In the genomic region with DNA sequence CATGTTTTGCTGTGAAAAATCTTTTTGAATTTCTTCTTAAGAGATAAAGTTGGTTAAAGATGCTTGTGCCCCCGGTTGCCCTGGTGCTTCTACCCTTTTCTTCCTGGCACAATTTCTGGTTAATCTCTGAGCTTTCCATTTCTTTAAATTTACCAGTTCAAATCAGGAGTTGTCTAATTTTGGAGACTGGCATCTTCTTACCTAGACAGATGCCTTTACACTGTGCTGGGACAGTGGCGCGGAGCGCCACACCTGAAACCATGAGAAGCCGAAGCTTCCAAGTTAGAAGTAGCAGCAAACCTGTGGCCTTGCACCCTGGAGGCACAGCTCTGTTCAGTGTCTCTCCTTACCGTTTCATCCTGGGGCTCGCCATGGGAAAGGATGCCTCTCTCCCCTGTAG, we compare ENCODE assay signal across 8 mouse cellular contexts. TPM values are rescaled to one million over a fixed set of nuclear protein-coding genes. Genes with fewer than 3 reads are reported as not detected.
DNase-seq lines count a peak whose midpoint lies in the region; ATAC-seq and TF ChIP-seq lines count a peak whose summit lies in the region.

No protein-coding gene starts in this region.

- no peak for TF ChIP-seq CTCF in left cerebral cortex, adult 2 months (IDR thresholded peaks at IDR 0.05)
- no peak for TF ChIP-seq CTCF in small intestine, adult 2 months (IDR thresholded peaks at IDR 0.05; ENCODE audit: extremely low read depth, insufficient read length, insufficient replicate concordance, low read depth, low read length)

- peak overlapping the region; percentile 42 for H3K9ac ChIP-seq in forebrain, embryonic 12.5 days
- peak overlapping the region; percentile 47; the same call in 1 of the 2 replicates for H3K9ac ChIP-seq in limb, embryonic 12.5 days (replicated peaks)

- no peak for ATAC-seq in forebrain, embryonic 12.5 days (ENCODE audit: low FRiP score)
- ATAC-seq in limb, embryonic 12.5 days (ENCODE audit: insufficient number of reproducible peaks, insufficient read depth, low FRiP score, low TSS enrichment, low read depth): no peak
- no peak for ATAC-seq in erythroid progenitor cell, adult 5-6 weeks (replicated peaks; ENCODE audit: low FRiP score, poor library complexity, severe bottlenecking)

- intact Hi-C loops in left cerebral cortex, adult 2 months (cut with DNase I): no loop called here
- intact Hi-C loops in left cerebral cortex, postnatal 4 days (cut with DNase I): loop anchor here (10.0 kb wide), 1 partner anchor 134 kb away; no protein-coding TSS in a partner anchor

- H3K4me3 ChIP-seq in left cerebral cortex, adult 2 months: peak overlapping the region; percentile 43
- peak overlapping the region; percentile 28 for H3K4me3 ChIP-seq in forebrain, embryonic 12.5 days (replicated peaks)
- peak overlapping the region; percentile 40 for H3K4me3 ChIP-seq in limb, embryonic 12.5 days (replicated peaks)
- H3K4me3 ChIP-seq in small intestine, adult 2 months (ENCODE audit: low read depth, low read length): peak overlapping the region; percentile 51; the same call in 1 of the 2 replicates

- no peaks in the 10 kb centered on the region for H3K36me3 ChIP-seq in forebrain, embryonic 12.5 days (replicated peaks)
- no peaks in the 10 kb centered on the region for H3K36me3 ChIP-seq in limb, embryonic 12.5 days
- H3K36me3 ChIP-seq in small intestine, adult 2 months (ENCODE audit: control insufficient read depth, insufficient read depth, low read length): no peaks in the 10 kb centered on the region

- H3K4me1 ChIP-seq in forebrain, embryonic 12.5 days: peaks cover 18% of the 10 kb centered on the region
- H3K4me1 ChIP-seq in limb, embryonic 12.5 days (replicated peaks): peaks cover 34% of the 10 kb centered on the region
- peaks cover 9% of the 10 kb centered on the region; the same call in 1 of the 2 replicates for H3K4me1 ChIP-seq in small intestine, adult 2 months (ENCODE audit: control insufficient read depth, insufficient read depth, insufficient read length, low read length)

- no peak for DNase-seq in left cerebral cortex, adult 2 months (ENCODE audit: extremely low spot score in 1 of 2, low spot score in 2 of 2)
- DNase-seq in left cerebral cortex, postnatal 4 days: no peak
- no peak for DNase-seq in urinary bladder, postnatal 10 days (ENCODE audit: low spot score)
- no peak for DNase-seq in right cerebral cortex, adult 2 months (ENCODE audit: low spot score in 2 of 2)

- 26% methylated on average over 7 of the region's 7 CpGs for WGBS in forebrain, embryonic 12.5 days
- WGBS in limb, embryonic 12.5 days: 23% methylated on average over 7 of the region's 7 CpGs
- WGBS in small intestine, adult 2 months: 50% methylated on average over 7 of the region's 7 CpGs

- H3K27me3 ChIP-seq in forebrain, embryonic 12.5 days: peaks cover 21% of the 10 kb centered on the region
- peaks cover 22% of the 10 kb centered on the region for H3K27me3 ChIP-seq in limb, embryonic 12.5 days
- peaks cover 11% of the 10 kb centered on the region for H3K27me3 ChIP-seq in small intestine, adult 2 months (ENCODE audit: control insufficient read depth, insufficient read depth, low read length)

- no peaks in the 10 kb centered on the region for H3K9me3 ChIP-seq in forebrain, embryonic 12.5 days
- H3K9me3 ChIP-seq in limb, embryonic 12.5 days: no peaks in the 10 kb centered on the region

- no peak for TF ChIP-seq POLR2A in small intestine, adult 2 months (IDR thresholded peaks at IDR 0.05; ENCODE audit: low read depth, low read length)

- H3K27ac ChIP-seq in left cerebral cortex, adult 2 months: peak overlapping the region; percentile 32; the same call in 1 of the 2 replicates
- no peak overlapping the region for H3K27ac ChIP-seq in forebrain, embryonic 12.5 days
- H3K27ac ChIP-seq in limb, embryonic 12.5 days: no peak overlapping the region
- no peak overlapping the region for H3K27ac ChIP-seq in small intestine, adult 2 months (ENCODE audit: insufficient read depth, low read depth, low read length)

- H3K4me2 ChIP-seq in forebrain, embryonic 12.5 days: peak overlapping the region; percentile 50
- peak overlapping the region; percentile 60 for H3K4me2 ChIP-seq in limb, embryonic 12.5 days

RNA-seq across cellular contexts. Expression of a gene that starts 0.9 kb away (rescaled TPM):
- 10 to 100 TPM; 15.9 TPM for total RNA-seq in left cerebral cortex, adult 2 months (2021)
- 10 to 100 TPM; 11.9 to 12.7 TPM for total RNA-seq in left cerebral cortex, postnatal 4 days (2021)
- 5.0 and 6.6 TPM in 2 replicates for polyA plus RNA-seq in forebrain, embryonic 12.5 days (2016; fragmentation: Nextera tagmentation; extraction: Ambion mirVana)
- 7.2 and 8.4 TPM in 2 replicates for polyA plus RNA-seq in limb, embryonic 12.5 days (2016; fragmentation: Nextera tagmentation; extraction: Ambion mirVana)
- polyA plus RNA-seq in small intestine, adult 2 months (2012; rRNA removed): 0.62 and 0.66 TPM in 2 replicates
- 0.84 TPM in 1 of 2 replicates, not detected in the other for total RNA-seq in erythroid progenitor cell, adult 5-6 weeks (2015; ENCODE audit: low replicate concordance)
- total RNA-seq in erythroid progenitor cell, adult 5-6 weeks (2017; ENCODE audit: low replicate concordance): not detected in 2 replicates

RNA-seq across cellular contexts. Expression of a gene that starts 28.4 kb away (rescaled TPM):
- total RNA-seq in left cerebral cortex, adult 2 months (2021): 1 to 10 TPM; 1.1 to 1.3 TPM
- total RNA-seq in left cerebral cortex, postnatal 4 days (2021): under 1 TPM; 0.74 to 0.76 TPM
- polyA plus RNA-seq in forebrain, embryonic 12.5 days (2016; fragmentation: Nextera tagmentation; extraction: Ambion mirVana): 5.1 and 6.2 TPM in 2 replicates
- polyA plus RNA-seq in limb, embryonic 12.5 days (2016; fragmentation: Nextera tagmentation; extraction: Ambion mirVana): 10.9 and 12.3 TPM in 2 replicates
- polyA plus RNA-seq in small intestine, adult 2 months (2012; rRNA removed): 0.70 and 1.4 TPM in 2 replicates
- 3.8 TPM in 1 of 2 replicates, not detected in the other for total RNA-seq in erythroid progenitor cell, adult 5-6 weeks (2015; ENCODE audit: low replicate concordance)
- total RNA-seq in erythroid progenitor cell, adult 5-6 weeks (2017; ENCODE audit: low replicate concordance): 2.1 and 4.1 TPM in 2 replicates

Comparison
In these comparisons a context has a peak if more than half of its experiments do, and no peak if none do; other contexts are left out.
1. RNA of a gene that starts 0.9 kb away (total RNA-seq): 15.9 TPM in left cerebral cortex, adult 2 months and 11.9 to 12.7 TPM in left cerebral cortex, postnatal 4 days; 0.84 TPM in erythroid progenitor cell, adult 5-6 weeks; every median in the first group is over 4 times any median in the second.
2. Peak in every context shown above with its lines, with median percentiles within 50 percentile points of each other: H3K4me3 ChIP-seq.